Mouse (Mus musculus): ENCODE results near the gene Olfr642. TPM values are rescaled to one million over a fixed set of nuclear protein-coding genes. Genes with fewer than 3 reads are reported as not detected.

Olfr642 gene
- total RNA-seq (2021), result not detected

DNA sequence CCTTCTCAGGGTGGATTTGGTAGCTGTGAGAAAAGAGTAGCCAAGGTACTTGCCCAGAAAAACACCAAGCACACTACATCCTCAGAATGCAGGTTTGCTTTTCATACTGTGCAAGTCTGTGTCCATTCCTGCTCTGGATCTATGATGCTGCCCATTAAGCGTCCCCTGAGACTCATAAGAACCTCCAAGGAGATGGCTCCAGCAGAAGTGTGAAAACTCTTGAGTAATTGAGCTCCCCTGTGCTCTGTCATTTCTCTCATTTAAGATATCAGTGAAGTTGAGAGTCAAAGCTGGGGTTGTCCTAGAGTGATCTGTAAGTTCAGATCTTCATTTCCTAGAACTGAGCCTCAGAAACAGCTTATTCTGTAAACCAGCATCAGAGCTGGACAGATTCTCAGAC, at the start of gene Olfr642:
Gene Olfr642, minus strand, starts transcription at position 101 of the 400 bp plus-strand sequence.
- intact Hi-C loops (cut with DNase I), result no loop called here
- DNase-seq (ENCODE audit: extremely low spot score in 1 of 2, low spot score in 2 of 2), result no peak

DNA sequence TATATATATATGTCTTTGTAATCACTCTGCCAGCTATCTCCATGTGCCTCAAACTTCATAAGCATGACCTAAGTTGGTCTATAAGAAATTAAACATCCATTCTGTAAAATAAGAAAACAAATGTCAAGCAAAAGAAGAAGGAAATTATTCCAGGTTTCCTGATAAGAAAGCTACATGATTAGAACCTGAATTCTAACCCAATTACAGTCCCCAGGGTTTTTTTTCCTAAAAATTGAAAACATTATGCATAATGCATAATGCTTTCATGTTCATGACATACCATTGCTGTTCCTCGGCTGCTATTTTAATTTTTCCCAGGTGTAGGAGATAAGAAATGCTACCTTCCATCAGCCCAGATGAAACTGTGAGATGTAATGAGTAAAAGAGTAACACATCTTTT, 32.9 kb upstream of the Olfr642 start, which contains the start of gene Olfr645:
Gene Olfr645, minus strand, starts transcription at position 101 of the 400 bp plus-strand sequence.
- DNase-seq (ENCODE audit: extremely low spot score in 1 of 2, low spot score in 2 of 2), result no peak

DNA sequence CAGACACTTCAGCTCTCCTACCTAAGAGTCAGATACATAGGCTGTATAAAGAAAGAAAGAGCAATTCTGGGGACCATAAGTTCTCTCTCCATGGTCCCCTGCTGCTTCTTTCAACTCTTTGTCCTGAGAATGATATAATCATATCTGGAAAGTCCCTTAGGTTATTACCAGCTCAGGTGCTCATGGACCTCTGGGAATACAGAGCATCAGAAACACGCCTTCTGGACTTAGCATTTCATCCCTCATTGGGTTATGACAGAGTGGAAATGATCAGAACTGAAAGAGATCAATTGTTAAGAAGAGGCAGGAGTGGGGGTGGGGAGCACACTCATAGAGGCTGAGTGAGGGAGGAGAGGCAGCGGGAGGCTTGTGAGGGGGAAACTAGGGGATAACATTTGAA, 19.3 kb upstream of the Olfr642 start, which contains the start of gene Olfr644:
Gene Olfr644, minus strand, starts transcription at position 101 of the 400 bp plus-strand sequence.
- intact Hi-C loops (cut with DNase I), result no loop called here
- no peak for DNase-seq (ENCODE audit: extremely low spot score in 1 of 2, low spot score in 2 of 2)

More for the DNA sequence above, 32.9 kb upstream of the Olfr642 start, which contains the start of gene Olfr645:
- intact Hi-C loops (cut with DNase I), result no loop called here

- DNase-seq (ENCODE audit: extremely low spot score in 1 of 2, low spot score in 2 of 2), result no peak
- intact Hi-C loops (cut with DNase I), result no loop called here
Measured at GRCm38 (mm10) chr7:104061345-104061744, 8.9 kb upstream of the Olfr642 start, which contains the start of gene 4930516K23Rik. TSS of gene 4930516K23Rik (minus strand) at chr7:104061445.

GRCm38 (mm10) chr7:104059215-104059614, 6.7 kb upstream of the Olfr642 start:
- DNase-seq (ENCODE audit: extremely low spot score in 1 of 2, low spot score in 2 of 2), result no peak
- intact Hi-C loops (cut with DNase I), result no loop called here

- no peak for DNase-seq (ENCODE audit: extremely low spot score in 1 of 2, low spot score in 2 of 2)
- intact Hi-C loops (cut with DNase I), result no loop called here
Measured at GRCm38 (mm10) chr7:104050745-104051144, 1.7 kb downstream of the Olfr642 start.

DNA sequence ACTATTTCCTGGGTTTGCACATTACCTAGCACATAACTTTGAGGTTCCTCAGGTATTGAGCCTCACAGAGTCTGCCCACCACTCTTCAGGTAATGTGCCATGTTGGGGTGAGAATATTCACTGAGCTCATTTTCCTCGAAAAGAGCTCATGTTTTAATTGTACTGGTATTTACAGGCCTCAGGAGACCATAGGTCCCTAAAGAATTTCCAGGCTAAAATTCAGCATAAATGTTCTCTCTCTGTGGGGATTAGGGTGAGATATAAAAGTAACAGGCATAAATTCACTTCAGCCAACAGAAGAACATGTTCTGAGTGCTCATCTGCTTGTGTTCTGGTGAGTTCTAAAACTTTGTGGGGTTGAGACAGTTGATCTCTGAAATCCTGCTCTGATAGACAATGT, 17.3 kb downstream of the Olfr642 start, which contains the start of gene Olfr641:
Gene Olfr641, plus strand, starts transcription at position 301 of the 400 bp plus-strand sequence.
- no peak for DNase-seq (ENCODE audit: extremely low spot score in 1 of 2, low spot score in 2 of 2)
- intact Hi-C loops (cut with DNase I), result no loop called here

DNA sequence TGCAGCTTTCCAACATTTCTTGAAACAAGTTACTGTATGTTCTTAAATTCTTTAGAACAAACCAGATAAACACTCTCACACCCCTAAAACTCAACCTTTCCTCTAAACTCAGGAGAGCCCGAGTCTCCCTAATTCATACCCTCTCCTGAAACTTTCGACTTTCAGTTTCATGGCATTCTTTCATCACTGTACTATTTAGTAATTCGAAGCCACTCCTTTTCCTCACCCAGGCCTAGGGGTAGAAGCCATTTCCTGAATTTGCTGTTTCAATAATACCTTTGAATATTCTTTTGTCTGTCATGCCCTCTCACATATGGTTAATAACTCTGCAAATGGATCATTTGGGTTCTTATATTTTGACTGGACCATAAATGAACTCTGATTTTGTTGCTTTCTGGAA, 25.5 kb downstream of the Olfr642 start:
- intact Hi-C loops (cut with DNase I), result no loop called here
- DNase-seq (ENCODE audit: extremely low spot score in 1 of 2, low spot score in 2 of 2), result no peak

GRCm38 (mm10) chr7:104025473-104025872, 27.0 kb downstream of the Olfr642 start, which contains the start of gene Olfr640:
TSS of gene Olfr640 (minus strand) at chr7:104025573.
- no peak for DNase-seq (ENCODE audit: extremely low spot score in 1 of 2, low spot score in 2 of 2)
- intact Hi-C loops (cut with DNase I), result no loop called here

- intact Hi-C loops (cut with DNase I), result no loop called here
- DNase-seq (ENCODE audit: extremely low spot score in 1 of 2, low spot score in 2 of 2), result no peak
Measured at GRCm38 (mm10) chr7:104021651-104022050, 30.8 kb downstream of the Olfr642 start.

DNA sequence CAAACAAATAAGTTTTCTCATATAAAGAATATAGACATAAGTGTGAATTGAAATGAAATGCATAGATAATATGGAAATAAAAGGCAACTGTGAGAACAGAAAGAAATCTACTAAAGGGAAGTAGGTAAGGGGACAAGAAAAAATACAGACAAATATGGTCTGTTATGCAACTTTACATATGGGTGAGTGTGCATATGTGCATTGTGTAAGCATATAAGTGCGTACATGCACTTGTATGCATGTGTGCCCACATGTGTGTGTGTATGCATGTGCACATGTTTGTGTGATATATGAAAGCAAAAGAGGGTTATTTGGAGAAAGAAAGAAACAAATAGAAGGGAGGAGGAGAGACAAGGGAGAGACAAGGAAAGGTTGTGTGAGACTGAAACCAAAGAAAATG, 33.5 kb downstream of the Olfr642 start:
- intact Hi-C loops (cut with DNase I), result no loop called here
- no peak for DNase-seq (ENCODE audit: extremely low spot score in 1 of 2, low spot score in 2 of 2)

GRCm38 (mm10) chr7:104017203-104017602, 35.3 kb downstream of the Olfr642 start, which contains the start of gene Olfr639:
TSS of gene Olfr639 (minus strand) at chr7:104017303.
- intact Hi-C loops (cut with DNase I), result no loop called here
- DNase-seq (ENCODE audit: extremely low spot score in 1 of 2, low spot score in 2 of 2), result no peak

- no peak for DNase-seq (ENCODE audit: extremely low spot score in 1 of 2, low spot score in 2 of 2)
- intact Hi-C loops (cut with DNase I), result no loop called here
Measured at GRCm38 (mm10) chr7:103999124-103999523, 53.3 kb downstream of the Olfr642 start.

- intact Hi-C loops (cut with DNase I), result no loop called here
- no peak for DNase-seq (ENCODE audit: extremely low spot score in 1 of 2, low spot score in 2 of 2)
Measured at GRCm38 (mm10) chr7:103998446-103998845, 54.0 kb downstream of the Olfr642 start, which contains the start of gene Olfr638. TSS of gene Olfr638 (plus strand) at chr7:103998746.

Other genes with a start within 250 kb of the Olfr642 start
- gene Hbb-bt, start 238.7 kb downstream of the Olfr642 start, total RNA-seq (2021), result 100 to 1,000 TPM in 1 of 2 experiments, 10 to 100 TPM in 1; 58.1 to 118 TPM
- gene Hbb-bs, start 224.6 kb downstream of the Olfr642 start, total RNA-seq (2021), result 100 to 1,000 TPM; 487 to 924 TPM
- not detected for gene Hbb-bh2, start 212.1 kb downstream of the Olfr642 start, total RNA-seq (2021)
- gene Hbb-bh1, start 209.5 kb downstream of the Olfr642 start, total RNA-seq (2021), result not detected
- gene Hbb-y, start 199.4 kb downstream of the Olfr642 start, total RNA-seq (2021), result not detected
- gene Olfr66, start 166.4 kb downstream of the Olfr642 start, total RNA-seq (2021), result not detected
- not detected for gene Olfr64, start 158.2 kb downstream of the Olfr642 start, total RNA-seq (2021)
- gene Olfr65, start 149.2 kb downstream of the Olfr642 start, total RNA-seq (2021), result under 1 TPM in 1 of 2 experiments, not detected in 1; 0.19 TPM
- not detected for gene Olfr631, start 123.8 kb downstream of the Olfr642 start, total RNA-seq (2021)
- gene Olfr632, start 118.3 kb downstream of the Olfr642 start, total RNA-seq (2021), result under 1 TPM in 1 of 2 experiments, not detected in 1; 0.26 TPM
- gene Olfr633, start 108.2 kb downstream of the Olfr642 start, total RNA-seq (2021), result not detected
- under 1 TPM; 0.04 to 0.06 TPM for gene Olfr635, start 81.5 kb downstream of the Olfr642 start, total RNA-seq (2021)
- not detected for gene Olfr638, start 53.9 kb downstream of the Olfr642 start, total RNA-seq (2021)
- gene Olfr639, start 35.4 kb downstream of the Olfr642 start, total RNA-seq (2021), result under 1 TPM; 0.11 to 0.20 TPM
- gene Olfr640, start 27.1 kb downstream of the Olfr642 start, total RNA-seq (2021), result not detected
- gene Olfr641, start 17.2 kb downstream of the Olfr642 start, total RNA-seq (2021), result not detected
- not detected for gene 4930516K23Rik, start 8.8 kb upstream of the Olfr642 start, total RNA-seq (2021)
- gene Olfr644, start 19.2 kb upstream of the Olfr642 start, total RNA-seq (2021), result not detected
- gene Olfr645, start 32.8 kb upstream of the Olfr642 start, total RNA-seq (2021), result not detected
- not detected for gene Olfr646, start 52.2 kb upstream of the Olfr642 start, total RNA-seq (2021)
- gene Ubqln5, start 77.2 kb upstream of the Olfr642 start, total RNA-seq (2021), result not detected
- not detected for gene Olfr643, start 84.7 kb upstream of the Olfr642 start, total RNA-seq (2021)
- not detected for gene Ubqln3, start 90.6 kb upstream of the Olfr642 start, total RNA-seq (2021)
- not detected for gene Ubqlnl, start 97.9 kb upstream of the Olfr642 start, total RNA-seq (2021)
- gene Olfm5, start 112.2 kb upstream of the Olfr642 start, total RNA-seq (2021), result not detected
- under 1 TPM; 0.34 to 0.43 TPM for gene Olfr648, start 130.7 kb upstream of the Olfr642 start, total RNA-seq (2021)
- gene Olfr649, start 143.3 kb upstream of the Olfr642 start, total RNA-seq (2021), result not detected
- under 1 TPM; 0.63 to 0.75 TPM for gene Trim6, start 166.1 kb upstream of the Olfr642 start, total RNA-seq (2021)
- under 1 TPM; 0.88 to 0.99 TPM for gene Trim34a, start 191.8 kb upstream of the Olfr642 start, total RNA-seq (2021)
- under 1 TPM; 0.43 to 0.49 TPM for gene Trim5, start 235.4 kb upstream of the Olfr642 start, total RNA-seq (2021)

All from left cerebral cortex, postnatal 10 days (tissue).